Mouse (Mus musculus) cerebellum, adult 2 months (tissue): Measurements from ENCODE around the gene Hjurp.

ENCODE experiments used
- CTCF ChIP-seq: fragments of 200-500 bp; IDR thresholded peaks from 2 replicates; pipeline ENCODE4 v1.5.1; 2011; ENCODE audit warnings: low read depth, mild to moderate bottlenecking, control low read depth, low read length, moderate library complexity, borderline replicate concordance; ENCODE audit not compliant: insufficient read depth
- POLR2A ChIP-seq: fragments of 200-500 bp; IDR thresholded peaks from 2 replicates; pipeline ENCODE4 v1.6.1; 2011; ENCODE audit warnings: low read length, control low read depth, borderline replicate concordance; ENCODE audit not compliant: insufficient read depth

DNA sequence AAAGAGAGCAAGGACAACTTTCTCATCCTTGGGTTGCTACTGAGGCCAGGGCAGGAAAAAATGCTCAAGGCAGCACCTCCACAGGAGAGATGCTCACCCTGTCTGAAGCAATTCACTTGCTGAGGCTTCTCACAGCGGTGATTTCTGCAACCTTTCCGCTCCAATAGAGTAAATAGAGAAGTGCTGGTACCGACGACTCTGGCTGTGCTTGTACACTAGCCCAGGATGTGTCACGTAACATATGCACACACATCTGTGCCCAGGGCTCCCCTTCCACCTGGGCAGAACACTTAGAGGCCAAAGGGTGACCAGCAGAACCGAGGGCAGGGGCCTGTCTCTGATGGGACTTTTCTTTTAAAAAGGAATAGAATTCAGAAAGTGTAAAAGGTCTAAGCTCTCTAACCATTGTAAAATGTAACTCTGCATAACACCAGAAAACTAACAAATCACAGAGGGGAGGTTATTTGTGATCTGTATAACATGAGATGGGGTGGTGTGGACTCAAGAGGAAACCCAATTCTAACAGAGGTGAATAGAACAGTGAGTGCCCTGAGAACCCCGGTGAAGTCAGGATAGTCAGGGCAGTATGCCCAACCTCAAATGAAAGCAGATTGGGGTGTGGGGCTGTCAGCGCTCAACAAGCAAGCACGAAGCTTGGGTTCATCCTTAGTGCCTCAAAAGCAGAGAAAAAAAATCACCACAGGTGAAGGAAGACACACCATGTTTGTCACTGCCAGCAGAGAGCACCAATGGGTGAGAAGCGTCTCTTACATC, 16.6 kb downstream of the Hjurp start:
- TF ChIP-seq CTCF = no peak
- TF ChIP-seq POLR2A = no peak
